Mouse (Mus musculus): Measurements from ENCODE around the gene Slc6a11. TPM values are rescaled to one million over a fixed set of nuclear protein-coding genes. Genes with fewer than 3 reads are reported as not detected.

Gene Slc6a11
- polyA plus RNA-seq, 1 experiment, result not detected

DNA sequence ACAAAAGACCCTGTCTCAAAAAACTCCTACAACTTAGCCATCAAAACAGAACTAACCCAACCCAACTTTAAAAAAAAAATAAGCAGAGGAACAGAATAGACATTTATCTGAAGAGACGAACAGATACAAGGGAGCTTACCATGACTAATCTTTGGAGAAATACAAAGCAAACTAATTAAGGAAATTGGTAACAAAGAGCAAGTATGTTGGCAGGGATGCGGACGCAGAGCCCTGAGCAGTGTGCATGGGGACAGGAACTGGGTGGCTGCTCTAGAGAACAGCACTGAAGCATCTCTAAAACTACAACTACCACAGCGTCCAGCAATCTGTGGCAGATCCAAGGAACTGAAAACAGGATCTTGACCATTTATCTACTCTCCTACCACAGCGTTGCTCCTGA lies 11.5 kb upstream of the Slc6a11 start:
- no peak for DNase-seq
- 82% methylated on average over 5 of the region's 5 CpGs for WGBS
- no peaks in the 10 kb centered on the region for H3K36me3 ChIP-seq (ENCODE audit: control insufficient read depth, insufficient read depth, low read length)
- no peaks in the 10 kb centered on the region for H3K27me3 ChIP-seq (replicated peaks; ENCODE audit: control insufficient read depth, insufficient read depth, low read length)
- no peak overlapping the region for H3K27ac ChIP-seq (ENCODE audit: insufficient read depth, low read depth, low read length)
- H3K4me3 ChIP-seq (ENCODE audit: insufficient read depth, low read depth, low read length), result no peak overlapping the region
- TF ChIP-seq POLR2A (IDR thresholded peaks at IDR 0.05; ENCODE audit: low read depth, low read length) (no peak), CTCF (conservative IDR thresholded peaks at IDR 0.05; ENCODE audit: insufficient read depth, insufficient read length, low read depth, low read length) (no peak)
- H3K4me1 ChIP-seq (ENCODE audit: control insufficient read depth, insufficient read depth, low read length), result no peaks in the 10 kb centered on the region

DNA sequence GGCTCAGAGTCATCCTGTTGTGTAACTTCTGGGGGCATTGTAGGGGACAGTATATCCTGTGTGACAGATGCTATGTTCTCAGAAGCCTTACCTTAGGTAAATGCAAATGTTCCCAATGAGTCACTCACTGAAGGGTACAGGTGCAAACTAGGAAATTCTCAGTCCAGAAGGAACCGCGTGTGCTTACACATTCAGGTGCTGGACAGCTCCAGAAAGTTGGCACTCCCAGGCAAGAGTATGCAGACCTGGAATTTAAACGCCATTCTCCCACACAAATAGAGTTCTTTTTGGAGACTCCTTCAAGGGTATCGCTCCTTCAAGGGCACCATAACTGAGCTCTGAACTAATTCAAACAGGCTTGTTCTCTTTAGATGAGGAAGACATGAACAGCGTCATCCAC lies 5.5 kb upstream of the Slc6a11 start:
- DNase-seq, result no peak
- TF ChIP-seq POLR2A (IDR thresholded peaks at IDR 0.05; ENCODE audit: low read depth, low read length), result no peak
- no peak for TF ChIP-seq CTCF (conservative IDR thresholded peaks at IDR 0.05; ENCODE audit: insufficient read depth, insufficient read length, low read depth, low read length)
- no peaks in the 10 kb centered on the region for H3K36me3 ChIP-seq (ENCODE audit: control insufficient read depth, insufficient read depth, low read length)
- no peak overlapping the region for H3K4me3 ChIP-seq (ENCODE audit: insufficient read depth, low read depth, low read length)
- WGBS, result 55% methylated on average over 5 of the region's 5 CpGs
- H3K27ac ChIP-seq (ENCODE audit: insufficient read depth, low read depth, low read length), result no peak overlapping the region
- no peaks in the 10 kb centered on the region for H3K27me3 ChIP-seq (replicated peaks; ENCODE audit: control insufficient read depth, insufficient read depth, low read length)
- no peaks in the 10 kb centered on the region for H3K4me1 ChIP-seq (ENCODE audit: control insufficient read depth, insufficient read depth, low read length)

DNA sequence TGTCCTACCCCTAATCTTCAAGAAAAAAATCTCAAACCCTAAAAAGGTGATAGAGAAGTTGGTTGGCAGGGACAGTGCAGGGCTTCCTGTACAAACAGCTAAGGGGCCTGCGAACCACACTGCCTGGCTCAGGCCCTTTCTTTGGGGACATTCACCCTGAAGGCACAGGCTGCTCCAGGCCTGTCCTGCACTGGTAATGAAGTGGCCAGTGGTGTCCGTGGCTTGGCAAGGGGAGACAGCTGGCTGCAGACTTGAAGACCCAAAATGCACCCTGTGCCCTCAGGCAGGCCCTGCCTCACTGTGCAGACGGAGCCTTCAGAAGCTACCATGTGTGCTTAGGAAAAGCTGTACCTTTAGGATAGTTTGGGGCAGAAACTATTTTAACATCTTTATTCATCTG lies 1.4 kb downstream of the Slc6a11 start:
- Histone ChIP-seq H3K36me3 (ENCODE audit: control insufficient read depth, insufficient read depth, low read length) (no peaks in the 10 kb centered on the region), H3K4me3 (ENCODE audit: insufficient read depth, low read depth, low read length) (no peak overlapping the region), H3K4me1 (ENCODE audit: control insufficient read depth, insufficient read depth, low read length) (no peaks in the 10 kb centered on the region), H3K27ac (ENCODE audit: insufficient read depth, low read depth, low read length) (no peak overlapping the region), H3K27me3 (replicated peaks; ENCODE audit: control insufficient read depth, insufficient read depth, low read length) (no peaks in the 10 kb centered on the region)
- WGBS, result 79% methylated on average over 3 of the region's 3 CpGs
- DNase-seq, result no peak
- TF ChIP-seq CTCF (conservative IDR thresholded peaks at IDR 0.05; ENCODE audit: insufficient read depth, insufficient read length, low read depth, low read length) (no peak), POLR2A (IDR thresholded peaks at IDR 0.05; ENCODE audit: low read depth, low read length) (no peak)

DNA sequence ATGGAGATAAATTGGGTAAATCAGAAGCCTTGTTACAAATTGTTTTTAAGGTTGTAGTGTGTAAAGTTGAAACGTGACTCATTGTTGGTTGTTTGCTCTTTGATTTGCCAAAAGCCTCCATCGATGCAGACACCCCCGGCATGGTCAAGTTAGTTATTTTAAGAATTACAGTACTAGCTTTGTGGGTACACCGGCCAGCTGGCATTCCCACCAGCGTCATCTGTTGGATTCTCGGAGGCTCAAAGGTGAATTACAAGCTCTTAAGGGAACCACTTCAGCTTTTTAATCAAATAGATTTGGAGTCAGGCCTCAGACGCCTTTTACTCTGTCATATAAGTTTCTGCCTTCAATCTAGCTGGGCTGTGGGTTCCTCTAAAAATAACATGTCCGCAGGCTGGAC lies 1.9 kb downstream of the Slc6a11 start:
- no peak for TF ChIP-seq CTCF (conservative IDR thresholded peaks at IDR 0.05; ENCODE audit: insufficient read depth, insufficient read length, low read depth, low read length)
- no peak for TF ChIP-seq POLR2A (IDR thresholded peaks at IDR 0.05; ENCODE audit: low read depth, low read length)
- Histone ChIP-seq H3K4me1 (ENCODE audit: control insufficient read depth, insufficient read depth, low read length) (no peaks in the 10 kb centered on the region), H3K4me3 (ENCODE audit: insufficient read depth, low read depth, low read length) (no peak overlapping the region), H3K36me3 (ENCODE audit: control insufficient read depth, insufficient read depth, low read length) (no peaks in the 10 kb centered on the region), H3K27ac (ENCODE audit: insufficient read depth, low read depth, low read length) (no peak overlapping the region), H3K27me3 (replicated peaks; ENCODE audit: control insufficient read depth, insufficient read depth, low read length) (no peaks in the 10 kb centered on the region)
- no peak for DNase-seq
- WGBS, result 76% methylated on average over 8 of the region's 8 CpGs

DNA sequence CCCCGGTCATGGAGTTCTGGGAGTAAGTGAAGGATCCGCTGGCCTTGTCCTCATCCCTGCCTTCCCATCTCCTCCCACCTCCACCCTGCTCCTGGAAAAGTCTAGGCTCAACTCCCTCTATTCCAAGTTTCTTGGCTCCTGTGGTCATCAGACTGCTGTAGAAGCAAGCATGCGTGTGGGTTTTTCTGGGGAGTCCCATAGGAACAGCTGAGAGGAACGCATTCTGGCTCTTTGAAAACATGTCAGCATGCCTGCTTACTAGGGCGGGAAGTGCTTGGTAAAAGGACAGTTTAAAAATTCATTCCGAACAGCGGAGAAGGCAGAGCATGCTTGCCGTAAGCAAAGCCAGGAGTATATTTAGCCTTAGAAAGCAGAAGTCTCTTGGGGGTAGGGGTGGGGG lies 7.9 kb downstream of the Slc6a11 start:
- no peak for TF ChIP-seq CTCF (conservative IDR thresholded peaks at IDR 0.05; ENCODE audit: insufficient read depth, insufficient read length, low read depth, low read length)
- no peak for TF ChIP-seq POLR2A (IDR thresholded peaks at IDR 0.05; ENCODE audit: low read depth, low read length)
- 80% methylated on average over 8 of the region's 8 CpGs for WGBS
- no peak for DNase-seq
- H3K4me1 ChIP-seq (ENCODE audit: control insufficient read depth, insufficient read depth, low read length), result no peaks in the 10 kb centered on the region
- H3K27ac ChIP-seq (ENCODE audit: insufficient read depth, low read depth, low read length), result no peak overlapping the region
- H3K27me3 ChIP-seq (replicated peaks; ENCODE audit: control insufficient read depth, insufficient read depth, low read length), result no peaks in the 10 kb centered on the region
- no peak overlapping the region for H3K4me3 ChIP-seq (ENCODE audit: insufficient read depth, low read depth, low read length)
- H3K36me3 ChIP-seq (ENCODE audit: control insufficient read depth, insufficient read depth, low read length), result no peaks in the 10 kb centered on the region

DNA sequence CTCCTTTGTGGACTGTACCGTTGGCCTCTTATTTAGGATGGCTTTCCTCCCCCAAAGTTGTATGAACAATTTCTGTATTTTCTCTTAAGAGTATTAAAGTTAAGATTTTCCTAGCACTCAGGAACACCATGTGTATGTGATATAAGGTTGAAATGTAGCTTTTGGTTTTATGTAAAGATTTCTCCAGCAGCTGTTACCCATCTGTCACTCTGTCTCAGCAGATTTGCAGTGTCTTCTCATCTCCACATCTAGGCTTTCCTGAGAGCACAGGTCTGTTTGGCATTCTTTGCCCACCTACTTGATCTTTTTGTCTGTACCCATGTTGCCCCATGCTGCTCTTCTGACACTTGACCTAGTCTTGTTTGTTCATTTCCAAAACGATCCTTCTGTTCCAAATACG lies 10.4 kb downstream of the Slc6a11 start:
- 65% methylated on average over 3 of the region's 3 CpGs for WGBS
- TF ChIP-seq POLR2A (IDR thresholded peaks at IDR 0.05; ENCODE audit: low read depth, low read length), result no peak
- TF ChIP-seq CTCF (conservative IDR thresholded peaks at IDR 0.05; ENCODE audit: insufficient read depth, insufficient read length, low read depth, low read length), result no peak
- H3K27me3 ChIP-seq (replicated peaks; ENCODE audit: control insufficient read depth, insufficient read depth, low read length), result no peaks in the 10 kb centered on the region
- no peak overlapping the region for H3K4me3 ChIP-seq (ENCODE audit: insufficient read depth, low read depth, low read length)
- no peak overlapping the region for H3K27ac ChIP-seq (ENCODE audit: insufficient read depth, low read depth, low read length)
- no peaks in the 10 kb centered on the region for H3K4me1 ChIP-seq (ENCODE audit: control insufficient read depth, insufficient read depth, low read length)
- DNase-seq, result no peak
- no peaks in the 10 kb centered on the region for H3K36me3 ChIP-seq (ENCODE audit: control insufficient read depth, insufficient read depth, low read length)

DNA sequence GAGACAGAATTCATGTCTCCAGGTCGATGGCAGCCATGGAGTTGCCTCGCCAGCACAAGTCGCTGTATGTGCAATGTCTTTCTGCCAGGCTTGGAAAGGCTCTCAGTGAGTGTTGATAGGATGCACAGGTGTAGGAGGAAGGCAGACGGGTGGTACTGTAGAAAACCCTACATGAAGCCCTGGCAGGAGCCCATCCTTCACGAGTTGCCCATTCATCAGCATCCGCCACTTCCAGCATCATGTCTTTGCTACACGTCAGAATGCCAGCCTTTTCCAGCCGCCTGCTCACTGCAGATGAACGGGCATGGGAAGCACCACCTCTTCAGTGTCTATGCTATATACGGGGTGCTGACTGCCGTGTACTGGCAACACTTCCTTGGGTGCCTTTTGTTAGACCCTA lies 11.4 kb downstream of the Slc6a11 start:
- 87% methylated on average over 11 of the region's 11 CpGs for WGBS
- no peak for TF ChIP-seq CTCF (conservative IDR thresholded peaks at IDR 0.05; ENCODE audit: insufficient read depth, insufficient read length, low read depth, low read length)
- TF ChIP-seq POLR2A (IDR thresholded peaks at IDR 0.05; ENCODE audit: low read depth, low read length), result no peak
- no peaks in the 10 kb centered on the region for H3K36me3 ChIP-seq (ENCODE audit: control insufficient read depth, insufficient read depth, low read length)
- no peaks in the 10 kb centered on the region for H3K27me3 ChIP-seq (replicated peaks; ENCODE audit: control insufficient read depth, insufficient read depth, low read length)
- no peak for DNase-seq
- no peaks in the 10 kb centered on the region for H3K4me1 ChIP-seq (ENCODE audit: control insufficient read depth, insufficient read depth, low read length)
- no peak overlapping the region for H3K27ac ChIP-seq (ENCODE audit: insufficient read depth, low read depth, low read length)
- H3K4me3 ChIP-seq (ENCODE audit: insufficient read depth, low read depth, low read length), result no peak overlapping the region

DNA sequence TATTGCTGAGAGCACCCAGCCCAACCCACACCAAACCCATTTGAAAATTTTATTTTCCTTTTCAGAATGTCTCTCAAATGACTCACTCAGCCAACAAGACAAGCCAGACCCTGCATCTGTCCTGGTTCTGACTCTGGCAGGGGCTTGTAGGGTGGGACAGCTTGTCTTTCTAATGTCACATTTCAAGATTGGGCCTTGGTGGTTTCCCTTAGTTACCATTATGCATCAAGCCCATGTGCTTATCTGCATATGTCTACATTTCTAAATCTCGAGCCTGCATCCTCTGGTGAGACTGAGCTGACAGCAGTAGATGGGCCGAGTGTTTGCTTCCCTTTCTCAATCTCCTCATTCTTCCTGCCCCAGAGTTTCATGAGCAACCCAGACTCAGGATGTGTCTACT lies 12.5 kb downstream of the Slc6a11 start:
- H3K27me3 ChIP-seq (replicated peaks; ENCODE audit: control insufficient read depth, insufficient read depth, low read length), result no peaks in the 10 kb centered on the region
- no peak for DNase-seq
- H3K27ac ChIP-seq (ENCODE audit: insufficient read depth, low read depth, low read length), result no peak overlapping the region
- 35% methylated on average over 2 of the region's 2 CpGs for WGBS
- H3K4me3 ChIP-seq (ENCODE audit: insufficient read depth, low read depth, low read length), result no peak overlapping the region
- H3K4me1 ChIP-seq (ENCODE audit: control insufficient read depth, insufficient read depth, low read length), result no peaks in the 10 kb centered on the region
- TF ChIP-seq CTCF (conservative IDR thresholded peaks at IDR 0.05; ENCODE audit: insufficient read depth, insufficient read length, low read depth, low read length), result no peak
- TF ChIP-seq POLR2A (IDR thresholded peaks at IDR 0.05; ENCODE audit: low read depth, low read length), result no peak
- H3K36me3 ChIP-seq (ENCODE audit: control insufficient read depth, insufficient read depth, low read length), result no peaks in the 10 kb centered on the region
